Mouse (Mus musculus) testis, adult 2 months (tissue): ENCODE data around the gene Atxn2.

Source experiments
- CTCF ChIP-seq: fragments of 200-500 bp; IDR thresholded peaks from 2 replicates; pipeline ENCODE4 v1.5.1; 2012; ENCODE audit warnings: low read depth, mild to moderate bottlenecking, inconsistent platforms, low read length, moderate library complexity; ENCODE audit not compliant: control insufficient read depth, insufficient read depth, insufficient replicate concordance
- POLR2A ChIP-seq: fragments of 200-500 bp; IDR thresholded peaks from 2 replicates; pipeline ENCODE4 v1.6.1; 2012; ENCODE audit warnings: low read depth, mild to moderate bottlenecking, inconsistent platforms, low read length, moderate library complexity; ENCODE audit not compliant: control insufficient read depth

GRCm38 (mm10) chr5:121815867-121816380, 104.8 kb downstream of the Atxn2 start:
- TF ChIP-seq CTCF (no peak), POLR2A (no peak)
